Mouse (Mus musculus) left cerebral cortex, adult 2 months (tissue): Measurements from ENCODE around the gene Ccdc187. TPM values are rescaled to one million over a fixed set of nuclear protein-coding genes. Genes with fewer than 3 reads are reported as not detected.

Experiments
- DNase-seq, 2 experiments: peaks; one replicate each; pipeline ENCODE4 v3.0.0; 2021 to 2022; ENCODE audit warnings: low spot score in 2 of 2, mixed read lengths in 1 of 2; ENCODE audit errors: extremely low spot score in 1 of 2
- H3K27ac ChIP-seq: fragments of 200-600 bp; 2 replicates; pipeline ENCODE4 v1.8.1; 2022
- H3K4me3 ChIP-seq: fragments of 200-600 bp; 2 replicates; pipeline ENCODE4 v1.8.1; 2022
- CTCF ChIP-seq: fragments of 200-600 bp; IDR thresholded peaks from 2 replicates; pipeline ENCODE4 v1.8.1; 2022; ENCODE audit warnings: antibody characterized with exemption, mild to moderate bottlenecking, moderate library complexity
- intact Hi-C: fragments of 180-260 bp; cut with DNase I; formaldehyde crosslinking; loops from one replicate; pipeline ENCODE4 v1.15.1; 2025
- total RNA-seq, 2 experiments: library from RNA; stranded (reverse); gene quantifications; 2 replicates each; pipeline ENCODE4 v1.2.3; 2021

Ccdc187 gene
- total RNA-seq, 2 experiments from 2014 or later = 0.79 to 2.4 TPM

GRCm38 (mm10) chr2:26324917-26325316 lies 30.6 kb upstream of the Ccdc187 start:
- intact Hi-C loops = loop anchor here (1.0 kb wide), 1 partner anchor 27 kb away; the partner anchor contains the start of gene Dnlz
- Histone ChIP-seq H3K27ac (no peak overlapping the region), H3K4me3 (no peak overlapping the region)
- peak in 1 of 2 experiments; percentile 57 for DNase-seq
- peak; percentile 69 for TF ChIP-seq CTCF

GRCm38 (mm10) chr2:26323589-26324325 lies 29.4 kb upstream of the Ccdc187 start:
- TF ChIP-seq CTCF = no peak
- no peak for DNase-seq
- Histone ChIP-seq H3K27ac (no peak overlapping the region), H3K4me3 (no peak overlapping the region)
- intact Hi-C loops = no loop called here

- no peak for TF ChIP-seq CTCF
- DNase-seq = no peak
- intact Hi-C loops = no loop called here
- H3K4me3 ChIP-seq = no peak overlapping the region
- H3K27ac ChIP-seq = no peak overlapping the region
These were observed 26.2 kb upstream of the Ccdc187 start for GRCm38 (mm10) chr2:26320245-26321185.

- DNase-seq = no peak
- no peak overlapping the region for H3K27ac ChIP-seq
- TF ChIP-seq CTCF = no peak
- no peak overlapping the region for H3K4me3 ChIP-seq
- intact Hi-C loops = loop anchor here (5.0 kb wide), 1 partner anchor 68 kb away; the partner anchor contains the start of genes Entr1 and Pmpca
These were observed 25.3 kb upstream of the Ccdc187 start for GRCm38 (mm10) chr2:26319519-26320244.

- intact Hi-C loops = loop anchor here (5.0 kb wide), 1 partner anchor 68 kb away; the partner anchor contains the start of genes Entr1 and Pmpca
- TF ChIP-seq CTCF = no peak
- no peak overlapping the region for H3K27ac ChIP-seq
- H3K4me3 ChIP-seq = no peak overlapping the region
- DNase-seq = no peak
These were observed 24.8 kb upstream of the Ccdc187 start for GRCm38 (mm10) chr2:26319109-26319508.

- DNase-seq = no peak
- no peak overlapping the region for H3K27ac ChIP-seq
- intact Hi-C loops = loop anchor here (5.0 kb wide), 1 partner anchor 69 kb away; the partner anchor contains the start of genes Entr1 and Pmpca
- H3K4me3 ChIP-seq = no peak overlapping the region
- no peak for TF ChIP-seq CTCF
These were observed 23.8 kb upstream of the Ccdc187 start for GRCm38 (mm10) chr2:26317991-26318672.

GRCm38 (mm10) chr2:26317371-26317770 lies 23.0 kb upstream of the Ccdc187 start:
- no peak for DNase-seq
- TF ChIP-seq CTCF = no peak
- H3K4me3 ChIP-seq = no peak overlapping the region
- H3K27ac ChIP-seq = no peak overlapping the region
- intact Hi-C loops = loop anchor here (5.0 kb wide), 1 partner anchor 70 kb away; the partner anchor contains the start of genes Entr1 and Pmpca

- intact Hi-C loops = loop anchor here (5.0 kb wide), 1 partner anchor 71 kb away; the partner anchor contains the start of genes Entr1 and Pmpca
- peak overlapping the region; percentile 95 for H3K27ac ChIP-seq
- H3K4me3 ChIP-seq = peak overlapping the region; percentile 69
- no peak for TF ChIP-seq CTCF
- no peak for DNase-seq
These were observed 22.4 kb upstream of the Ccdc187 start for GRCm38 (mm10) chr2:26316576-26317246.

GRCm38 (mm10) chr2:26315925-26316311 lies 21.6 kb upstream of the Ccdc187 start:
- Histone ChIP-seq H3K27ac (peak overlapping the region; percentile 95), H3K4me3 (peak overlapping the region; percentile 69)
- TF ChIP-seq CTCF = no peak
- intact Hi-C loops = loop anchor here (5.0 kb wide), 1 partner anchor 71 kb away; the partner anchor contains the start of genes Entr1 and Pmpca
- no peak for DNase-seq
